Mouse (Mus musculus) retina, adult 2 months (tissue): ENCODE results near the gene Olfr378.

Experiments
- DNase-seq: peaks from one replicate; pipeline ENCODE4 v3.0.0-alpha.2; 2012; ENCODE audit warnings: low read depth, low spot score

The Olfr378 gene

DNA sequence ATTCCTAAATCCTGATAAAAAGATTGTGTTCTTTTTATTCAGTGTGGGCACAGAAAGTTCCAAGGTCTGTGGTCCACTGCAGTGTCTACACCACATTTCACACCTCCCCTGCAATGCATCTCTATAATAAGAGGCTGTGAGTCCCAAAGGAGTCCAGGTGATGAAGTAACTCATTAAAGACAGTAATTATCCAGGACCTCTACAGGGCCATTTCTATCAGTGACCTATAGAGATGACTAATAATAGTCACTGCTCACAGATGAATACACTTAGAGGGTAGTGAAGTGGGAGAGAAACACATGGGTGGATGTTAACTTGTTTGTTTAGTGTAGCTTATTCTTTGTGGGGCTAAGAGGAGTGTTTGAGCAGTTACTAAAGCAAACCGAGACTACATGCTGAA, at the start of gene Olfr378:
Gene Olfr378, minus strand, starts transcription at position 101 of the 400 bp plus-strand sequence.
- no peak for DNase-seq

DNA sequence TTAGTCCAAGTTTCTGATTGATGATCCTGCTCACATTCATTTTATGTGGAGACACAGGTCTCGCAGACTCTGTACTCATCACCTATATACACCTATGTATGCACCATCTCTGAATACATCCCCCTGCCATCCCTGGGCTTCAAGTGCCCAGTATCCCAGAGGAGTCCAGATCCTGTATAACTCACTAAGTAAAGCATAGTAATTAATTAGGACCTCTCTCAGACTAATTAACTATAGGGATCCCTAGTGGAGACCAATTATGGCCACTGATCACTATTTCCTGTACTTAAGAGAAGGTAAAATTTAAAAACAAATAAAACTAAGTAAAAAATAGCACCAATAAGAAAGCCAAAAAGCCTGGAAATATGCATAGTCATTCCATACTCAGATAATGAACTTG, 29.1 kb upstream of the Olfr378 start, which contains the start of gene Olfr380:
Gene Olfr380, minus strand, starts transcription at position 101 of the 400 bp plus-strand sequence.
- no peak for DNase-seq

- no peak for DNase-seq
These were observed 28.8 kb downstream of the Olfr378 start, which contains the start of gene Olfr1 for GRCm38 (mm10) chr11:73399514-73399913. Gene Olfr1, minus strand, starts transcription at chr11:73399614.

GRCm38 (mm10) chr11:73395374-73395773, 32.9 kb downstream of the Olfr378 start:
- DNase-seq, result no peak
